Mouse (Mus musculus): Measurements from ENCODE around the gene Sncg.

The Sncg gene

GRCm38 (mm10) chr14:34323576-34324085 is 51.0 kb downstream of the Sncg start:
- no peak for TF ChIP-seq GATA4 (IDR thresholded peaks at IDR 0.05; ENCODE audit: insufficient replicate concordance, low read length)

All from liver, adult (tissue).